Mouse (Mus musculus) midbrain, embryonic 14.5 days (tissue): ENCODE data around the gene Fancd2. TPM values are rescaled to one million over a fixed set of nuclear protein-coding genes. Genes with fewer than 3 reads are reported as not detected.

Experiments
- microRNA-seq: library from miRNA; unstranded; fragments of <30 nt; microRNA quantifications from one replicate; pipeline ENCODE4, GENCODE M21; 2016
- polyA plus RNA-seq: library from polyadenylated mRNA; unstranded; fragments of >200 nt; fragmentation: Nextera tagmentation; extraction: Ambion mirVana; gene quantifications from 2 replicates; pipeline ENCODE4 v1.2.1, GENCODE M21; 2014

The Fancd2 gene
- polyA plus RNA-seq, 1 experiment from 2014 or later: 3.7 TPM

Small RNAs within 50 kb of the gene (microRNA-seq; reads per million reads assigned to microRNA genes)
- gene Gm23365: not detected

Other genes starting within 250 kb of the Fancd2 start
- gene Cpne9, start 249.4 kb upstream of the Fancd2 start, polyA plus RNA-seq: 4.7 and 5.5 TPM in 2 replicates
- 15.6 and 22.8 TPM in 2 replicates for gene Brpf1, start 224.5 kb upstream of the Fancd2 start, polyA plus RNA-seq
- gene Ogg1, start 204.7 kb upstream of the Fancd2 start, polyA plus RNA-seq: 9.2 and 9.8 TPM in 2 replicates
- 101 and 108 TPM in 2 replicates for gene Camk1, start 187.7 kb upstream of the Fancd2 start, polyA plus RNA-seq
- 72.2 and 81.9 TPM in 2 replicates for gene Tada3, start 153.8 kb upstream of the Fancd2 start, polyA plus RNA-seq
- 234 and 394 TPM in 2 replicates for gene Arpc4, start 153.6 kb upstream of the Fancd2 start, polyA plus RNA-seq
- 7.3 and 7.8 TPM in 2 replicates for gene Ttll3, start 142.4 kb upstream of the Fancd2 start, polyA plus RNA-seq
- 20.7 and 24.6 TPM in 2 replicates for gene Rpusd3, start 112.3 kb upstream of the Fancd2 start, polyA plus RNA-seq
- not detected in 2 replicates for gene Cidec, start 95.9 kb upstream of the Fancd2 start, polyA plus RNA-seq
- gene Jagn1, start 89.1 kb upstream of the Fancd2 start, polyA plus RNA-seq: 86.1 and 96.9 TPM in 2 replicates
- gene Il17re, start 73.2 kb upstream of the Fancd2 start, polyA plus RNA-seq: 0.09 TPM in 1 of 2 replicates, not detected in the other
- gene Il17rc, start 60.3 kb upstream of the Fancd2 start, polyA plus RNA-seq: 0.77 and 0.93 TPM in 2 replicates
- gene Creld1, start 48.4 kb upstream of the Fancd2 start, polyA plus RNA-seq: 49.7 and 51.1 TPM in 2 replicates
- gene Prrt3, start 29.8 kb upstream of the Fancd2 start, polyA plus RNA-seq: 8.2 and 10.6 TPM in 2 replicates
- 91.9 and 100 TPM in 2 replicates for gene Emc3, start within 50 bp of the Fancd2 start, polyA plus RNA-seq
- gene Fancd2os, start 69.0 kb downstream of the Fancd2 start, polyA plus RNA-seq: not detected in 2 replicates
- gene Brk1, start 73.1 kb downstream of the Fancd2 start, polyA plus RNA-seq: 258 and 280 TPM in 2 replicates
- gene Vhl, start 92.3 kb downstream of the Fancd2 start, polyA plus RNA-seq: 74.8 and 85.2 TPM in 2 replicates
- 0.42 and 1.0 TPM in 2 replicates for gene Irak2, start 106.8 kb downstream of the Fancd2 start, polyA plus RNA-seq
- 2.1 and 3.3 TPM in 2 replicates for gene Tatdn2, start 165.4 kb downstream of the Fancd2 start, polyA plus RNA-seq
- 0.42 and 0.63 TPM in 2 replicates for gene Ghrl, start 188.2 kb downstream of the Fancd2 start, polyA plus RNA-seq
- 205 and 211 TPM in 2 replicates for gene Sec13, start 209.1 kb downstream of the Fancd2 start, polyA plus RNA-seq